Mouse (Mus musculus) small intestine, adult 2 months (tissue): ENCODE data around the gene Gm13278. TPM values are rescaled to one million over a fixed set of nuclear protein-coding genes. Genes with fewer than 3 reads are reported as not detected.
A peak's percentile ranks its signal among the peaks of the same experiment; 100 is the strongest.
"Not testable (repeated sequence)": the region's sequence is repeated elsewhere in the genome, so short reads cannot be mapped to it uniquely, and the experiment has no call there.

ENCODE experiments used
- H3K27ac ChIP-seq: fragments of 200-500 bp; 2 replicates; pipeline ENCODE4 v1.5.1; 2012; ENCODE audit warnings: low read depth, low read length, control low read depth, inconsistent platforms; ENCODE audit not compliant: insufficient read depth
- H3K27me3 ChIP-seq: fragments of 200-500 bp; 2 replicates; pipeline ENCODE4 v1.6.1; 2012; ENCODE audit warnings: mild to moderate bottlenecking, moderate library complexity, low read length, inconsistent platforms; ENCODE audit not compliant: control insufficient read depth, insufficient read depth
- H3K36me3 ChIP-seq: fragments of 200-500 bp; 2 replicates; pipeline ENCODE4 v1.6.1; 2012; ENCODE audit warnings: mild to moderate bottlenecking, low read length, control low read depth, inconsistent platforms; ENCODE audit not compliant: control insufficient read depth, insufficient read depth
- H3K4me1 ChIP-seq: fragments of 200-500 bp; 2 replicates; pipeline ENCODE4 v1.6.1; 2012; ENCODE audit warnings: low read length, inconsistent platforms, mixed read lengths; ENCODE audit not compliant: control insufficient read depth, insufficient read depth, insufficient read length
- H3K4me3 ChIP-seq: fragments of 200-500 bp; 2 replicates; pipeline ENCODE4 v1.5.1; 2012; ENCODE audit warnings: low read depth, mild to moderate bottlenecking, control low read depth, inconsistent platforms, low read length, moderate library complexity
- CTCF ChIP-seq: fragments of 200-500 bp; IDR thresholded peaks from 2 replicates; pipeline ENCODE4 v1.5.1; 2012; ENCODE audit warnings: low read depth, mild to moderate bottlenecking, control low read depth, inconsistent platforms, low read length, moderate library complexity, mixed read lengths; ENCODE audit not compliant: insufficient replicate concordance, insufficient read length; ENCODE audit errors: extremely low read depth
- WGBS: fragments of 180-500 bp; shearing (Covaris S2); methylation state at CpG from one replicate; pipeline ENCODE4 v1.1.7; 2018; 5-methylcytosine and 5-hydroxymethylcytosine counted together
- polyA plus RNA-seq: library from polyadenylated mRNA; depleted of rRNA; stranded (reverse); fragments of >200 nt; gene quantifications from 2 replicates; pipeline ENCODE4 v1.2.3, GENCODE M21; 2012

The Gm13278 gene
- polyA plus RNA-seq, 1 experiment: not detected

DNA sequence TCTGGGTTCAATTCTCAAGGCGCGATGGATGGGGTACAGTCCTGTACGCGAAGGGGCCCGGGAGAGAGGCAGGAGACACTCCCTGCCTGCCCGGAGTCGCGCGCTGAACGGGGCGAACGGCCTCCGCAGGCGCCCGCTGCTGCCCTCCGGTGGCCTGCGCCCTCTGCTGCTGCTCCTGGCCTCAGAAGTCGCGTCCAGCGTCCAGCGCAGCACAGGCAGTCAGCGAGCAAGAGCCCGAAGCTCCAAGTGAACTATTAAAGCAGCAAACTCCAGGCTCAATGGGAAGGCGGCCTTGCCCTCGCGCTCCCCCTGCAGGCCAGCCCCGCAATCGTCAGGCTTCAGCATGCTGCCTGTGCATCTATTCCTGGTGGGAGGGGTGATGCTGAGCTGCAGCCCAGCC, 30.9 kb upstream of the Gm13278 start:
- not testable (repeated sequence) for H3K4me1 ChIP-seq, H3K36me3 ChIP-seq, H3K27ac ChIP-seq, H3K27me3 ChIP-seq
- TF ChIP-seq CTCF: 0 out of 2 replicates have a peak, but pooled peaks have one; percentile 17
- 0% methylated on average over 23 of the region's 28 CpGs for WGBS
- H3K4me3 ChIP-seq: peak overlapping the region; percentile 55

DNA sequence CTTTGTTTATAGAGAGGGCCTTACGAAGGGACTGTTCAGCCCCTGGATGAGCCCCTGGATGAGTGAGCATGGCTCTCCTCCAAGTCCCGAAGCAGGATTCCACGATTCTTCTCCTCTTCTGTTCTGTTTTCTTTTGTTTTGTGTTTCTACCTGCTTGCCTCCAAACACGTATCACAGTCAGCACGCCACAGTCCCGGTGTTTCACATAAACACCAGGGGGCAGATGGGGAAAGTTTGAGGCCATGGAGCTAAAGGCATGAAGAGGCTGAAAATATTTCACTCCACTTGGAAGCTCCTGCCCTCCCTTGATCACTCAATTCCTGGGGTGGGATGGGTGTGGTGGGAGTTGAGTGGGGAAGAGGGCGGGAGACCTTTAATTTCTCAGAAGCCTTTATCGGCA, 29.6 kb upstream of the Gm13278 start:
- H3K4me3 ChIP-seq, H3K27ac ChIP-seq, H3K36me3 ChIP-seq, H3K4me1 ChIP-seq, H3K27me3 ChIP-seq: not testable (repeated sequence)
- 70% methylated on average over 6 of the region's 8 CpGs for WGBS

DNA sequence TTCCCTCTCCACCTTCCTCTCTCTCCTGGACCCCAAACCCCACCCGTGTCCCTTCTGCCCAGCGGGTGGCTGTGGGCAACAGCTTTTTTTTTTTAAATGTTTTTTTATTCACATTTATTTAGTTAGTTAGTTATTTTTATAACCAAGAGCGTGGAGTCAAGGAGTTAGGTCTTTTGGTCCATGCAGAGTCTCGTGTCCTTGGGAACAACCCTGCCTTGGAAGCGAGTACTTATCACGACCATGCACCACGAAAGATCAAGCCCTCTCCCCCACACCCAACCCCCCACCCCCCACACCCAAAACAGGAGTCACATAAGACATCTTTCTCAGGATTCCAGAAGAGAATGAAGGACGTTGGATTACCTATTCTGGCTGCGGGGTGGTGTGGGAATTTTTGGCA, 29.0 kb upstream of the Gm13278 start:
- H3K4me3 ChIP-seq, H3K27ac ChIP-seq, H3K27me3 ChIP-seq, H3K4me1 ChIP-seq, H3K36me3 ChIP-seq: not testable (repeated sequence)
- 56% methylated on average over 9 of the region's 9 CpGs for WGBS

DNA sequence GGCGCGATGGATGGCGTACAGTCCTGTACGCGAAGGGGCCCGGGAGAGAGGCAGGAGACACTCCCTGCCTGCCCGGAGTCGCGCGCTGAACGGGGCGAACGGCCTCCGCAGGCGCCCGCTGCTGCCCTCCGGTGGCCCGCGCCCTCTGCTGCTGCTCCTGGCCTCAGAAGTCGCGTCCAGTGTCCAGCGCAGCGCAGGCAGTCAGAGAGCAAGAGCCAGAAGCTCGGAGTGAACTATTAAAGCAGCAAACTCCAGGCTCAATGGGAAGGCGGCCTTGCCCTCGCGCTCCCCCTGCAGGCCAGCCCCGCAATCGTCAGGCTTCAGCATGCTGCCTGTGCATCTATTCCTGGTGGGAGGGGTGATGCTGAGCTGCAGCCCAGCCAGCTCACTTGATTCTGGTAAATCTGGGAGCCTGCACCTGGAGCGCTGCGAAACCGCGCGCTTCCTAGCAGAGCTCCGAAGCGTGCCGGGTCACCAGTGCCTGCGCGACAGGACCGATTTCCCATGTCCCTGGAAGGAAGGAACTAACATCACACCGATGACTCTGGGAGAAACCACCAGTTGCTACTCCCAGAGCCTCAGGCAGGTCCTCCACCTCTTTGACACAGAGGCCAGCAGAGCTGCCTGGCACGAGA, 27.8 kb upstream of the Gm13278 start:
- H3K36me3 ChIP-seq, H3K27me3 ChIP-seq, H3K4me1 ChIP-seq, H3K27ac ChIP-seq: not testable (repeated sequence)
- peak overlapping the region; percentile 59 for H3K4me3 ChIP-seq
- 4% methylated on average over 34 of the region's 42 CpGs for WGBS
- TF ChIP-seq CTCF: peak; percentile 34; the same call in 1 of the 2 replicates

DNA sequence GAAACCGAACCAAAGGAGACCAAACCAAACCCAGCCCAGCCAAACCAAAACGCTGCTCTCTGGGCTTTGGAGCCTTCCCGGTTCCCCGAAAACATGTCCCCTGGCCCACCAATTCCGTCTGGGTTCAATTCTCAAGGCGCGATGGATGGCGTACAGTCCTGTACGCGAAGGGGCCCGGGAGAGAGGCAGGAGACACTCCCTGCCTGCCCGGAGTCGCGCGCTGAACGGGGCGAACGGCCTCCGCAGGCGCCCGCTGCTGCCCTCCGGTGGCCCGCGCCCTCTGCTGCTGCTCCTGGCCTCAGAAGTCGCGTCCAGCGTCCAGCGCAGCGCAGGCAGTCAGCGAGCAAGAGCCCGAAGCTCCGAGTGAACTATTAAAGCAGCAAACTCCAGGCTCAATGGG, 17.8 kb upstream of the Gm13278 start, which contains the start of gene Gm13290:
Gene Gm13290, plus strand, starts transcription at position 301 of the 400 bp plus-strand sequence.
- WGBS: no CpG with 5 or more reads among the region's 32 CpGs

DNA sequence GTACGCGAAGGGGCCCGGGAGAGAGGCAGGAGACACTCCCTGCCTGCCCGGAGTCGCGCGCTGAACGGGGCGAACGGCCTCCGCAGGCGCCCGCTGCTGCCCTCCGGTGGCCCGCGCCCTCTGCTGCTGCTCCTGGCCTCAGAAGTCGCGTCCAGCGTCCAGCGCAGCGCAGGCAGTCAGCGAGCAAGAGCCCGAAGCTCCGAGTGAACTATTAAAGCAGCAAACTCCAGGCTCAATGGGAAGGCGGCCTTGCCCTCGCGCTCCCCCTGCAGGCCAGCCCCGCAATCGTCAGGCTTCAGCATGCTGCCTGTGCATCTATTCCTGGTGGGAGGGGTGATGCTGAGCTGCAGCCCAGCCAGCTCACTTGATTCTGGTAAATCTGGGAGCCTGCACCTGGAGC, 14.7 kb upstream of the Gm13278 start, which contains the start of gene Gm13289:
Gene Gm13289, plus strand, starts transcription at position 301 of the 400 bp plus-strand sequence.
- no CpG with 5 or more reads among the region's 29 CpGs for WGBS
- H3K27ac ChIP-seq, H3K36me3 ChIP-seq, H3K4me1 ChIP-seq, H3K4me3 ChIP-seq, H3K27me3 ChIP-seq: not testable (repeated sequence)

More for the DNA sequence above, 17.8 kb upstream of the Gm13278 start, which contains the start of gene Gm13290:
- H3K36me3 ChIP-seq, H3K4me1 ChIP-seq, H3K27ac ChIP-seq, H3K27me3 ChIP-seq, H3K4me3 ChIP-seq: not testable (repeated sequence)

DNA sequence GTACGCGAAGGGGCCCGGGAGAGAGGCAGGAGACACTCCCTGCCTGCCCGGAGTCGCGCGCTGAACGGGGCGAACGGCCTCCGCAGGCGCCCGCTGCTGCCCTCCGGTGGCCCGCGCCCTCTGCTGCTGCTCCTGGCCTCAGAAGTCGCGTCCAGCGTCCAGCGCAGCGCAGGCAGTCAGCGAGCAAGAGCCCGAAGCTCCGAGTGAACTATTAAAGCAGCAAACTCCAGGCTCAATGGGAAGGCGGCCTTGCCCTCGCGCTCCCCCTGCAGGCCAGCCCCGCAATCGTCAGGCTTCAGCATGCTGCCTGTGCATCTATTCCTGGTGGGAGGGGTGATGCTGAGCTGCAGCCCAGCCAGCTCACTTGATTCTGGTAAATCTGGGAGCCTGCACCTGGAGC, 11.8 kb upstream of the Gm13278 start, which contains the start of gene Gm13272:
Gene Gm13272, plus strand, starts transcription at position 301 of the 400 bp plus-strand sequence.
- H3K4me3 ChIP-seq, H3K4me1 ChIP-seq, H3K27me3 ChIP-seq, H3K27ac ChIP-seq, H3K36me3 ChIP-seq: not testable (repeated sequence)
- no CpG with 5 or more reads among the region's 29 CpGs for WGBS

DNA sequence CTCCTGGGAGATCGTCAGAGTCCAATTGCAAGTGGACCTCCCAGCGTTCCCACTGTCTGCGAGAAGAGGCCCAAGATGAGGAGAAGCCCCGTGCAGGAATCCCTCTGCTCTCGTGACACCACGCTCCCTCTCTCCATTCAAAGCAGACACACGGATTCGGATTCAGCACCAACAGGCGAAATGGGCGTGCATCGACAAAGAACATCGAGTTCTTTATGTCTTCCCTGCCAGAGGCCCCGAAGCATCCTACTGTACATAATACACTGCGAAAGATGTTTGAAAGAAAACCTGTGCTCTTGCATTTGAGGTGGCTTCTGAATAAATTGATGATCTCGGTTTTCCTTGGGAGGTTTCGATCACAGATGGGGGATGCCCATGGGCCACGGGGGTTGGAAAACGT, 11.0 kb upstream of the Gm13278 start:
- not testable (repeated sequence) for H3K4me1 ChIP-seq, H3K27ac ChIP-seq, H3K4me3 ChIP-seq, H3K27me3 ChIP-seq, H3K36me3 ChIP-seq
- 51% methylated on average over 16 of the region's 18 CpGs for WGBS

DNA sequence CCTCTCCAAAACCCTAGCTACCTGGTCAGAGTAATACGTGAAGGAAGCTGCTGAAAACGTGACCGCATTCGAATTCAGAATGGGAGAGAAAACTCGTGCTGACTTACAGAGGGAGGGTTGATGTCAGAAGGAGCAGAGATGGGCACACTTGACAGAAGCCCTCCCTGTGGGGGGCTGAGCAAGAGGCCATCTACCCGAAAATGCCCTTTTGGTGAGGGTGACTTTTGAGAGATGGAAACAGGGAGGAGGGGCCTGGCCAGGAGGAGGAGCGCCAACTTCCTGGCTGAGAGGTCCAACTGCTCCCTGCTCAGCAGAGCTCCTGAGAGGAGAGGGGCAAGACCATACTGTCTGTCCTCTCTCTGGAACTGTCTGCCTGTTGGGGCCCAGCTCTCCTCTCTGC, 9.5 kb upstream of the Gm13278 start, which contains the start of gene Ifnz:
Gene Ifnz, plus strand, starts transcription at position 301 of the 400 bp plus-strand sequence.
- not testable (repeated sequence) for H3K27ac ChIP-seq, H3K4me1 ChIP-seq, H3K27me3 ChIP-seq, H3K36me3 ChIP-seq
- peak within 1 kb of the TSS; percentile 45 for H3K4me3 ChIP-seq
- WGBS: 16% methylated on average over 5 of the region's 7 CpGs

DNA sequence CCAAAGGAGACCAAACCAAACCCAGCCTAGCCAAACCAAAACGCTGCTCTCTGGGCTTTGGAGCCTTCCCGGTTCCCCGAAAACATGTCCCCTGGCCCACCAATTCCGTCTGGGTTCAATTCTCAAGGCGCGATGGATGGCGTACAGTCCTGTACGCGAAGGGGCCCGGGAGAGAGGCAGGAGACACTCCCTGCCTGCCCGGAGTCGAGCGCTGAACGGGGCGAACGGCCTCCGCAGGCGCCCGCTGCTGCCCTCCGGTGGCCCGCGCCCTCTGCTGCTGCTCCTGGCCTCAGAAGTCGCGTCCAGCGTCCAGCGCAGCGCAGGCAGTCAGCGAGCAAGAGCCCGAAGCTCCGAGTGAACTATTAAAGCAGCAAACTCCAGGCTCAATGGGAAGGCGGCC, 9.0 kb upstream of the Gm13278 start:
- not testable (repeated sequence) for H3K27ac ChIP-seq, H3K4me1 ChIP-seq, H3K27me3 ChIP-seq, H3K36me3 ChIP-seq
- WGBS: 2% methylated on average over 4 of the region's 31 CpGs
- H3K4me3 ChIP-seq: peak overlapping the region; percentile 45

DNA sequence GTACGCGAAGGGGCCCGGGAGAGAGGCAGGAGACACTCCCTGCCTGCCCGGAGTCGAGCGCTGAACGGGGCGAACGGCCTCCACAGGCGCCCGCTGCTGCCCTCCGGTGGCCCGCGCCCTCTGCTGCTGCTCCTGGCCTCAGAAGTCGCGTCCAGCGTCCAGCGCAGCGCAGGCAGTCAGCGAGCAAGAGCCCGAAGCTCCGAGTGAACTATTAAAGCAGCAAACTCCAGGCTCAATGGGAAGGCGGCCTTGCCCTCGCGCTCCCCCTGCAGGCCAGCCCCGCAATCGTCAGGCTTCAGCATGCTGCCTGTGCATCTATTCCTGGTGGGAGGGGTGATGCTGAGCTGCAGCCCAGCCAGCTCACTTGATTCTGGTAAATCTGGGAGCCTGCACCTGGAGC, 5.9 kb upstream of the Gm13278 start, which contains the start of gene Gm13276:
Gene Gm13276, plus strand, starts transcription at position 301 of the 400 bp plus-strand sequence.
- H3K4me1 ChIP-seq, H3K27me3 ChIP-seq, H3K36me3 ChIP-seq, H3K27ac ChIP-seq, H3K4me3 ChIP-seq: not testable (repeated sequence)
- WGBS: no CpG with 5 or more reads among the region's 27 CpGs

DNA sequence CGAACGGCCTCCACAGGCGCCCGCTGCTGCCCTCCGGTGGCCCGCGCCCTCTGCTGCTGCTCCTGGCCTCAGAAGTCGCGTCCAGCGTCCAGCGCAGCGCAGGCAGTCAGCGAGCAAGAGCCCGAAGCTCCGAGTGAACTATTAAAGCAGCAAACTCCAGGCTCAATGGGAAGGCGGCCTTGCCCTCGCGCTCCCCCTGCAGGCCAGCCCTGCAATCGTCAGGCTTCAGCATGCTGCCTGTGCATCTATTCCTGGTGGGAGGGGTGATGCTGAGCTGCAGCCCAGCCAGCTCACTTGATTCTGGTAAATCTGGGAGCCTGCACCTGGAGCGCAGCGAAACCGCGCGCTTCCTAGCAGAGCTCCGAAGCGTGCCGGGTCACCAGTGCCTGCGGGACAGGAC, 2.9 kb upstream of the Gm13278 start, which contains the start of gene Gm13277:
Gene Gm13277, plus strand, starts transcription at position 231 of the 400 bp plus-strand sequence.
- H3K27ac ChIP-seq, H3K4me3 ChIP-seq, H3K27me3 ChIP-seq, H3K4me1 ChIP-seq, H3K36me3 ChIP-seq: not testable (repeated sequence)
- 0% methylated on average over 6 of the region's 28 CpGs for WGBS
